16 mouse cellular contexts compared by ENCODE assay signal in genomic region chr15:6539639-6540338, GRCm38 (mm10). TPM values are rescaled to one million over a fixed set of nuclear protein-coding genes. Genes with fewer than 3 reads are reported as not detected.
A peak's percentile ranks its signal among the peaks of the same experiment; 100 is the strongest.
DNase-seq lines count a peak whose midpoint lies in the region; ATAC-seq and TF ChIP-seq lines count a peak whose summit lies in the region.
"Had no signal": no experiment of that assay in that cellular context is flagged by ENCODE, and none has a peak within 500 bp of the region (broad histone marks: within the 10 kb centered on the region; RNA-seq: fewer than 3 reads in every experiment).

No protein-coding gene starts in this region.

- peak; percentile 48 for ATAC-seq in granulocyte monocyte progenitor cell, adult 5-6 weeks (replicated peaks; ENCODE audit: poor library complexity, severe bottlenecking)
- ATAC-seq in megakaryocyte progenitor cell, adult 5-6 weeks (replicated peaks; ENCODE audit: poor library complexity), result peak; percentile 98
- ATAC-seq: forebrain, embryonic 14.5 days had no signal

- no peaks in the 10 kb centered on the region for H3K9me3 ChIP-seq in MEL (replicated peaks; ENCODE audit: insufficient read depth, low read length)
- H3K9me3 ChIP-seq in forebrain, embryonic 10.5 days, result no peaks in the 10 kb centered on the region
- H3K9me3 ChIP-seq: heart, embryonic 15.5 days; neural tube, embryonic 12.5 days had no signal

- no peak for TF ChIP-seq RAD21 in MEL (IDR thresholded peaks at IDR 0.05; ENCODE audit: low read depth, low read length)

- peak overlapping the region in 1 of 2 experiments; percentile 25; a peak in 2 of 4 replicates for H3K4me3 ChIP-seq in MEL (ENCODE audit: control insufficient read depth in 1 of 2, insufficient read depth in 1 of 2, low read depth in 2 of 2, low read length in 2 of 2)
- no peak overlapping the region for H3K4me3 ChIP-seq in forebrain, embryonic 10.5 days
- H3K4me3 ChIP-seq: heart, embryonic 15.5 days; neural tube, embryonic 12.5 days had no signal

- H3K4me1 ChIP-seq in MEL (ENCODE audit: control insufficient read depth in 1 of 2, insufficient read depth in 2 of 2, low read length in 2 of 2), result peaks cover 11 to 25% of the 10 kb centered on the region in 2 experiments
- H3K4me1 ChIP-seq in forebrain, embryonic 10.5 days, result no peaks in the 10 kb centered on the region
- H3K4me1 ChIP-seq: neural tube, embryonic 12.5 days had no signal

- H3K79me2 ChIP-seq in MEL (ENCODE audit: control insufficient read depth, insufficient read depth, low read length, poor library complexity), result no peaks in the 10 kb centered on the region; the same call in 1 of the 2 replicates

- peaks cover 0 to 31% of the 10 kb centered on the region in 2 experiments; a peak in 2 of 4 replicates for H3K36me3 ChIP-seq in MEL (ENCODE audit: control insufficient read depth in 1 of 2, insufficient read depth in 2 of 2, low read length in 2 of 2)
- no peaks in the 10 kb centered on the region for H3K36me3 ChIP-seq in forebrain, embryonic 10.5 days (replicated peaks)
- H3K36me3 ChIP-seq: heart, embryonic 15.5 days; neural tube, embryonic 12.5 days had no signal

- H3K27me3 ChIP-seq in MEL (ENCODE audit: control insufficient read depth in 1 of 2, insufficient read depth in 2 of 2, low read length in 2 of 2), result no peaks in the 10 kb centered on the region
- H3K27me3 ChIP-seq in forebrain, embryonic 10.5 days (ENCODE audit: poor library complexity, severe bottlenecking), result no peaks in the 10 kb centered on the region
- H3K27me3 ChIP-seq: heart, embryonic 15.5 days; neural tube, embryonic 12.5 days had no signal

- no peak for TF ChIP-seq POLR2A in MEL (IDR thresholded peaks at IDR 0.05; ENCODE audit: control insufficient read depth in 1 of 2, insufficient read depth in 1 of 2, low read depth in 1 of 2, low read length in 2 of 2, poor library complexity in 1 of 2)

- DNase-seq in adrenal gland, postnatal 25 days, result peak; percentile 2
- no peak for DNase-seq in adrenal gland, postnatal 14 days
- peak; percentile 93 for DNase-seq in MEL (ENCODE audit: low read depth, low spot score)
- DNase-seq in urinary bladder, postnatal 36 days (ENCODE audit: low spot score in 2 of 2), result no peak
- DNase-seq in gastrocnemius, adult 8-10 months (ENCODE audit: low spot score in 2 of 2), result no peak
- DNase-seq in forebrain, embryonic 10.5 days (ENCODE audit: extremely low spot score, low spot score), result no peak
- DNase-seq: gastrocnemius, postnatal 36 days; kidney, adult 9 months; lung, adult 18-20 months; right cerebral cortex, adult 18-20 months had no signal

- 93% methylated on average over 7 of the region's 7 CpGs for WGBS in forebrain, embryonic 10.5 days

- H3K27ac ChIP-seq in MEL (ENCODE audit: control insufficient read depth, low read depth, low read length), result peak overlapping the region; percentile 84
- H3K27ac ChIP-seq in forebrain, embryonic 10.5 days, result no peak overlapping the region
- H3K27ac ChIP-seq: heart, embryonic 15.5 days; hindbrain, embryonic 14.5 days; neural tube, embryonic 12.5 days had no signal

- peak overlapping the region; percentile 30 for H3K9ac ChIP-seq in MEL (ENCODE audit: control insufficient read depth, low read depth, low read length, poor library complexity, severe bottlenecking)
- H3K9ac ChIP-seq: heart, embryonic 15.5 days; hindbrain, embryonic 14.5 days; neural tube, embryonic 12.5 days had no signal

- peak; percentile 95 to 97 for TF ChIP-seq EP300 in MEL (IDR thresholded peaks at IDR 0.05; ENCODE audit: low read depth in 1 of 2, low read length in 2 of 2)

- TF ChIP-seq CTCF in MEL (IDR thresholded peaks at IDR 0.05 in 2 of 3, conservative IDR thresholded peaks at IDR 0.05 in 1 of 3; ENCODE audit: control insufficient read depth in 1 of 3, insufficient read depth in 1 of 3, low read depth in 2 of 3, low read length in 3 of 3, poor library complexity in 1 of 3, severe bottlenecking in 1 of 3), result no peak

TF ChIP-seq in MEL, 35 proteins besides CTCF, POLR2A, EP300 and RAD21:
- peak; percentile 95 for TF ChIP-seq GATA1 (IDR thresholded peaks at IDR 0.05; ENCODE audit: low read depth, low read length)
- peak; percentile 89; the same call in 1 of the 2 replicates for TF ChIP-seq MEF2A (IDR thresholded peaks at IDR 0.05; ENCODE audit: extremely low read depth, insufficient replicate concordance, low read depth, low read length, poor library complexity, severe bottlenecking)
- TF ChIP-seq RCOR1 (IDR thresholded peaks at IDR 0.05; ENCODE audit: low read depth, low read length), result peak; percentile 96
- TF ChIP-seq USF2 (IDR thresholded peaks at IDR 0.05; ENCODE audit: borderline replicate concordance in 1 of 2, insufficient read depth in 1 of 2, low read depth in 1 of 2, low read length in 2 of 2), result no peak
- peak; percentile 83 for TF ChIP-seq TAL1 (IDR thresholded peaks at IDR 0.05; ENCODE audit: low read length)
- peak; percentile 84 for TF ChIP-seq SIN3A (IDR thresholded peaks at IDR 0.05; ENCODE audit: low read length)
- TF ChIP-seq SMC3 (IDR thresholded peaks at IDR 0.05; ENCODE audit: low read depth, low read length), result no peak
- TF ChIP-seq TBP (IDR thresholded peaks at IDR 0.05; ENCODE audit: low read depth, low read length), result peak; percentile 34; the same call in 1 of the 2 replicates
- TF ChIP-seq ZC3H11A (IDR thresholded peaks at IDR 0.05; ENCODE audit: low read depth, low read length), result no peak
- peak; percentile 97 for TF ChIP-seq ETS1 (IDR thresholded peaks at IDR 0.05; ENCODE audit: low read depth, low read length)
- peak; percentile 56; the same call in 1 of the 2 replicates for TF ChIP-seq USF1 (IDR thresholded peaks at IDR 0.05; ENCODE audit: low read depth, low read length)
- TF ChIP-seq JUND (IDR thresholded peaks at IDR 0.05; ENCODE audit: low read depth, low read length), result 0 out of 2 replicates have a peak, but pooled peaks have one; percentile 47
- peak; percentile 59; the same call in 1 of the 2 replicates for TF ChIP-seq MYB (IDR thresholded peaks at IDR 0.05; ENCODE audit: low read depth, low read length)
- peak; percentile 99 for TF ChIP-seq ZNF384 (IDR thresholded peaks at IDR 0.05; ENCODE audit: low read depth, low read length)
- TF ChIP-seq ZMIZ1 (IDR thresholded peaks at IDR 0.05; ENCODE audit: low read depth, low read length), result no peak
- no peak; the same call in 1 of the 2 replicates for TF ChIP-seq MXI1 (IDR thresholded peaks at IDR 0.05; ENCODE audit: low read depth, low read length)
- no peak for TF ChIP-seq NRF1 (IDR thresholded peaks at IDR 0.05; ENCODE audit: insufficient read depth, low read depth, low read length, poor library complexity, severe bottlenecking)
- no peak for TF ChIP-seq KAT2A (conservative IDR thresholded peaks at IDR 0.05; ENCODE audit: low read depth, low read length)
- TF ChIP-seq MAFK (IDR thresholded peaks at IDR 0.05; ENCODE audit: borderline replicate concordance, low read depth, low read length), result peak; percentile 84
- no peak for TF ChIP-seq NELFE (IDR thresholded peaks at IDR 0.05; ENCODE audit: low read depth, low read length)
- peak; percentile 84; the same call in 1 of the 2 replicates for TF ChIP-seq MAZ (IDR thresholded peaks at IDR 0.05; ENCODE audit: low read depth, low read length)
- TF ChIP-seq BHLHE40 (IDR thresholded peaks at IDR 0.05; ENCODE audit: borderline replicate concordance, low read depth, low read length), result peak; percentile 76
- TF ChIP-seq UBTF (IDR thresholded peaks at IDR 0.05; ENCODE audit: borderline replicate concordance, insufficient read depth, low read depth, low read length), result no peak
- no peak for TF ChIP-seq CHD1 (IDR thresholded peaks at IDR 0.05; ENCODE audit: low read depth, low read length)
- no peak for TF ChIP-seq GABPA (IDR thresholded peaks at IDR 0.05; ENCODE audit: low read depth, low read length)
- TF ChIP-seq CHD2 (IDR thresholded peaks at IDR 0.05; ENCODE audit: low read length), result peak; percentile 61
- no peak for TF ChIP-seq ZKSCAN1 (IDR thresholded peaks at IDR 0.05; ENCODE audit: low read depth, low read length)
- peak; percentile 93 for TF ChIP-seq TCF12 (IDR thresholded peaks at IDR 0.05; ENCODE audit: low read depth, low read length)
- no peak for TF ChIP-seq MAX (IDR thresholded peaks at IDR 0.05; ENCODE audit: low read length)
- TF ChIP-seq POLR2AphosphoS5 (IDR thresholded peaks at IDR 0.05; ENCODE audit: borderline replicate concordance, low read depth, low read length), result no peak
- no peak for TF ChIP-seq ELF1 (IDR thresholded peaks at IDR 0.05; ENCODE audit: low read depth, low read length)
- peak; percentile 72; the same call in 1 of the 2 replicates for TF ChIP-seq MYC (IDR thresholded peaks at IDR 0.05; ENCODE audit: low read depth, low read length)
- TF ChIP-seq E2F4 (IDR thresholded peaks at IDR 0.05; ENCODE audit: borderline replicate concordance, low read depth, low read length), result no peak
- no peak for TF ChIP-seq HCFC1 (IDR thresholded peaks at IDR 0.05; ENCODE audit: low read depth, low read length)
- TF ChIP-seq POLR2AphosphoS2 (IDR thresholded peaks at IDR 0.05; ENCODE audit: low read length), result no peak

RNA-seq across cellular contexts. Expression of gene Fyb, which starts 17.1 kb away (rescaled TPM):
- total RNA-seq in adrenal gland, postnatal 25 days (2021), result 9.8 and 22.7 TPM in 2 replicates
- total RNA-seq in adrenal gland, postnatal 14 days (2021), result 27.8 and 49.3 TPM in 2 replicates
- total RNA-seq in MEL (2012; rRNA removed), result 196 and 208 TPM in 2 replicates
- polyA plus RNA-seq in MEL (2012; ENCODE audit: insufficient read depth in 1 of 2, insufficient read length in 2 of 2, low read depth in 1 of 2, low replicate concordance in 2 of 2, missing spikeins in 1 of 2), result 100 to 1,000 TPM in 1 of 2 experiments, not detected in 1; 175 TPM
- 32.0 and 40.6 TPM in 2 replicates for total RNA-seq in granulocyte monocyte progenitor cell, adult 5-6 weeks (2014; fragmentation: Nextera tagmentation)
- 10.8 and 22.6 TPM in 2 replicates for total RNA-seq in granulocyte monocyte progenitor cell, adult 5-6 weeks (2017)
- 30.8 and 42.1 TPM in 2 replicates for total RNA-seq in megakaryocyte progenitor cell, adult 5-6 weeks (2015)
- total RNA-seq in megakaryocyte progenitor cell, adult 5-6 weeks (2017), result 7.2 and 15.9 TPM in 2 replicates
- total RNA-seq in gastrocnemius, adult 8-10 months (2022), result 1 to 10 TPM in 1 of 4 experiments, under 1 TPM in 2, not detected in 1; 0.31 to 1.4 (median 0.43) TPM
- polyA plus RNA-seq in forebrain, embryonic 10.5 days (2016; fragmentation: Nextera tagmentation; extraction: Ambion mirVana), result 2.3 and 3.9 TPM in 2 replicates

Comparison
In these comparisons a context has a peak if more than half of its experiments do, and no peak if none do; other contexts are left out.
1. DNase-seq: peak in adrenal gland, postnatal 25 days (single experiment) and MEL (single experiment); none in adrenal gland, postnatal 14 days (single experiment), urinary bladder, postnatal 36 days (0 of 2), gastrocnemius, adult 8-10 months (0 of 2) and forebrain, embryonic 10.5 days (single experiment).